19 mouse cellular contexts compared by ENCODE assay signal in the genomic region with DNA sequence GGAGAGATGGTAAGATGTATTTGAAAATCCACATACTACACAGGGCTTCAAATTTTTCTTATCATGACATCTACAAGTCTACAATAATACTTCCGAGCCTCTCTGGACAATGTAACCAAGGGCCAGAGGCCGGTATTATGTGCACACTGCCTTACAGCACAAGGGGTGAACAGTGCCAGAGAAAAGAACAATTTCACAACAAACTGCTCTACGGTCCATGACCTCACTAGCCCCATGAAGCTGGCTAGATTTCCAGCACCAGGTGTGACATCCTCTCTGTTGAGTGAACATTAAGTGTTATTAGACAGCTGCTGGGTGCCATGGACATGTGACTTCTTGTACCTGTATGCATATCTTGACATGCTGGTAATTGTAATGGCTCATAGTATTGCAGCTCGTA.
"Had no signal": no experiment of that assay in that cellular context is flagged by ENCODE, and none has a peak within 500 bp of the region (broad histone marks: within the 10 kb centered on the region; RNA-seq: fewer than 3 reads in every experiment).

No protein-coding gene starts in this region.

- DNase-seq: kidney, adult 11 months; kidney, adult 8-10 months; kidney, postnatal 10 days; kidney, postnatal 36 days; layer of hippocampus, adult 9-11 months; liver; thymus, adult 18-20 months; thymus, postnatal 36 days had no signal

- ATAC-seq: intestine, embryonic 15.5 days; midbrain, embryonic 15.5 days had no signal

- H3K4me1 ChIP-seq: intestine, embryonic 15.5 days; liver, embryonic 15.5 days; lung, embryonic 15.5 days; megakaryocyte, embryonic 14.5 days; midbrain, embryonic 12.5 days; midbrain, embryonic 15.5 days had no signal

- H3K4me2 ChIP-seq: intestine, embryonic 15.5 days; kidney, embryonic 15.5 days; limb, embryonic 13.5 days; liver, embryonic 15.5 days; lung, embryonic 15.5 days; midbrain, embryonic 12.5 days; midbrain, embryonic 15.5 days; neural tube, embryonic 13.5 days had no signal

- H3K27me3 ChIP-seq: intestine, embryonic 15.5 days; kidney, embryonic 15.5 days; limb, embryonic 13.5 days; liver, embryonic 15.5 days; lung, embryonic 15.5 days; megakaryocyte, embryonic 14.5 days; midbrain, embryonic 12.5 days; midbrain, embryonic 15.5 days; neural tube, embryonic 13.5 days had no signal

- H3K9ac ChIP-seq: intestine, embryonic 15.5 days; kidney, embryonic 15.5 days; limb, embryonic 13.5 days; liver, embryonic 15.5 days; lung, embryonic 15.5 days; midbrain, embryonic 12.5 days; midbrain, embryonic 15.5 days; neural tube, embryonic 13.5 days had no signal

- H3K4me3 ChIP-seq: intestine, embryonic 15.5 days; kidney, embryonic 15.5 days; limb, embryonic 10.5 days; limb, embryonic 13.5 days; liver, embryonic 15.5 days; lung, embryonic 15.5 days; megakaryocyte, embryonic 14.5 days; midbrain, embryonic 12.5 days; midbrain, embryonic 15.5 days; myocyte; neural tube, embryonic 13.5 days had no signal

- H3K27ac ChIP-seq: intestine, embryonic 15.5 days; kidney, embryonic 15.5 days; limb, embryonic 10.5 days; limb, embryonic 13.5 days; liver, embryonic 15.5 days; lung, embryonic 15.5 days; midbrain, embryonic 12.5 days; midbrain, embryonic 15.5 days; neural tube, embryonic 13.5 days had no signal

- H3K9me3 ChIP-seq: intestine, embryonic 15.5 days; kidney, embryonic 15.5 days; limb, embryonic 10.5 days; limb, embryonic 13.5 days; liver, embryonic 15.5 days; lung, embryonic 15.5 days; megakaryocyte, embryonic 14.5 days; midbrain, embryonic 12.5 days; midbrain, embryonic 15.5 days; neural tube, embryonic 13.5 days had no signal

- H3K36me3 ChIP-seq: intestine, embryonic 15.5 days; kidney, embryonic 15.5 days; limb, embryonic 10.5 days; limb, embryonic 13.5 days; liver, embryonic 15.5 days; lung, embryonic 15.5 days; midbrain, embryonic 12.5 days; midbrain, embryonic 15.5 days; neural tube, embryonic 13.5 days had no signal
